Mouse (Mus musculus) midbrain, embryonic 14.5 days (tissue): Measurements from ENCODE around the gene Kif7. TPM values are rescaled to one million over a fixed set of nuclear protein-coding genes. Genes with fewer than 3 reads are reported as not detected.

Experiments
- ATAC-seq: fragments of 200-750 bp; cut with Nextera tagmentation; 2 replicates; pipeline ENCODE4 v1.8.0; 2017; ENCODE audit warnings: moderate number of reproducible peaks, moderate library complexity; ENCODE audit not compliant: low FRiP score, low TSS enrichment
- DNase-seq: peaks from one replicate; pipeline ENCODE4 v3.0.0-alpha.2; 2015
- H3K27ac ChIP-seq: fragments of 300-500 bp; sonication (generic); replicated peaks from 2 replicates; pipeline ENCODE4 v1.5.1; 2014; ENCODE audit warnings: mild to moderate bottlenecking, low read depth, low read length, moderate library complexity
- H3K27me3 ChIP-seq: fragments of 300-500 bp; sonication (generic); 2 replicates; pipeline ENCODE4 v1.6.1; 2014; ENCODE audit warnings: low read length, control low read depth, mixed read lengths; ENCODE audit not compliant: control insufficient read depth, insufficient read depth
- H3K36me3 ChIP-seq: fragments of 300-500 bp; sonication (generic); 2 replicates; pipeline ENCODE4 v1.6.1; 2014; ENCODE audit warnings: low read length, control low read depth; ENCODE audit not compliant: control insufficient read depth, insufficient read depth
- H3K4me1 ChIP-seq: fragments of 300-500 bp; sonication (generic); 2 replicates; pipeline ENCODE4 v1.6.1; 2014; ENCODE audit warnings: mild to moderate bottlenecking, antibody characterized with exemption, low read length, control low read depth; ENCODE audit not compliant: control insufficient read depth, insufficient read depth
- H3K4me2 ChIP-seq: fragments of 300-500 bp; sonication (generic); 2 replicates; pipeline ENCODE4 v1.6.1; 2014; ENCODE audit warnings: mild to moderate bottlenecking, low read length, moderate library complexity
- H3K4me3 ChIP-seq: fragments of 300-500 bp; sonication (generic); replicated peaks from 2 replicates; pipeline ENCODE4 v1.5.1; 2014; ENCODE audit warnings: low read depth, low read length
- H3K9ac ChIP-seq: fragments of 300-500 bp; sonication (generic); replicated peaks from 2 replicates; pipeline ENCODE4 v1.6.1; 2014; ENCODE audit warnings: mild to moderate bottlenecking, low read length, moderate library complexity
- H3K9me3 ChIP-seq: fragments of 300-500 bp; sonication (generic); 2 replicates; pipeline ENCODE4 v1.6.1; 2016; ENCODE audit warnings: low read length, control low read depth, mixed read lengths; ENCODE audit not compliant: control insufficient read depth
- WGBS: fragments of 180-500 bp; shearing (Covaris S2); extraction: QIAGEN DNeasy Blood & Tissue Kit; methylation state at CpG from one replicate; pipeline ENCODE4 v1.1.7; 2014; 5-methylcytosine and 5-hydroxymethylcytosine counted together
- polyA plus RNA-seq: library from polyadenylated mRNA; unstranded; fragments of >200 nt; fragmentation: Nextera tagmentation; extraction: Ambion mirVana; gene quantifications from 2 replicates; pipeline ENCODE4 v1.2.1, GENCODE M21; 2014

The Kif7 gene
- polyA plus RNA-seq, 1 experiment from 2014 or later: 2.4 TPM

DNA sequence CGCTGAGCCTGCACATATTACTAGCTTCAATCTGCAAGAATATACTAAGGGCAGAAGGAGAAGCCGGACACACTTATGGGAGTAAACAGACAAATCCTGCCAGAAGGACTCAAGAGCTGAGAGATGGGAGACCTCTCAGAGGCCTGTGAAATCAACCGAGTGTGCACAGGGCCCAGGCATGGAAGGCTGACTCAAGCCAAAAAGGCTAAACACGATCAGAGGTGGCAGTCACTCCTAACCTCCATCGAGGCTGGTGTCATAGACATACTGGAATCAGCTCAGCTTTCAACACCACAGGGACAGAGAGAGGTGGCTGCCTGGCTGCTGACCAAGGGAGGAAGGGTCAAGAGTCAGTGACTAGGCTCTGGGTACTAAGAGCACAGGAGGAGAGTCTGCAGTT lies 10.3 kb downstream of the Kif7 start:
- H3K4me3 ChIP-seq: no peak overlapping the region
- H3K27ac ChIP-seq: no peak overlapping the region
- H3K4me2 ChIP-seq: no peak overlapping the region
- peaks cover 15% of the 10 kb centered on the region; the same call in 1 of the 2 replicates for H3K36me3 ChIP-seq
- no peak overlapping the region for H3K9ac ChIP-seq
- H3K4me1 ChIP-seq: 0 out of 2 replicates have a peak, but pooled peaks cover 5% of the 10 kb centered on the region
- 96% methylated on average over 5 of the region's 5 CpGs for WGBS
- DNase-seq (no peak), ATAC-seq (no peak)
- no peaks in the 10 kb centered on the region for H3K9me3 ChIP-seq
- no peaks in the 10 kb centered on the region for H3K27me3 ChIP-seq

GRCm38 (mm10) chr7:79702755-79703154 lies 12.8 kb downstream of the Kif7 start:
- Histone ChIP-seq H3K9me3 (no peaks in the 10 kb centered on the region), H3K4me1 (no peaks in the 10 kb centered on the region), H3K36me3 (peaks cover 28% of the 10 kb centered on the region; the same call in 1 of the 2 replicates), H3K4me2 (no peak overlapping the region), H3K4me3 (no peak overlapping the region), H3K27me3 (no peaks in the 10 kb centered on the region), H3K27ac (no peak overlapping the region), H3K9ac (no peak overlapping the region)
- WGBS: 85% methylated on average over 16 of the region's 16 CpGs
- no peak for DNase-seq
- no peak for ATAC-seq

- H3K27ac ChIP-seq: no peak overlapping the region
- H3K4me2 ChIP-seq: no peak overlapping the region
- WGBS: 86% methylated on average over 8 of the region's 8 CpGs
- DNase-seq: no peak
- no peak overlapping the region for H3K9ac ChIP-seq
- no peak for ATAC-seq
- H3K36me3 ChIP-seq: peaks cover 39% of the 10 kb centered on the region; the same call in 1 of the 2 replicates
- H3K27me3 ChIP-seq: no peaks in the 10 kb centered on the region
- H3K9me3 ChIP-seq: no peaks in the 10 kb centered on the region
- no peaks in the 10 kb centered on the region for H3K4me1 ChIP-seq
- no peak overlapping the region for H3K4me3 ChIP-seq
These were observed 19.0 kb downstream of the Kif7 start for GRCm38 (mm10) chr7:79696495-79696894.

GRCm38 (mm10) chr7:79680231-79680630 lies 35.3 kb downstream of the Kif7 start:
- no peaks in the 10 kb centered on the region for H3K9me3 ChIP-seq
- H3K4me3 ChIP-seq: no peak overlapping the region
- no peaks in the 10 kb centered on the region for H3K4me1 ChIP-seq
- peaks cover 27% of the 10 kb centered on the region for H3K36me3 ChIP-seq
- no peak overlapping the region for H3K27ac ChIP-seq
- no peak overlapping the region for H3K9ac ChIP-seq
- no peaks in the 10 kb centered on the region for H3K27me3 ChIP-seq
- H3K4me2 ChIP-seq: no peak overlapping the region
- 90% methylated on average over 2 of the region's 2 CpGs for WGBS
- no peak for DNase-seq
- no peak for ATAC-seq

- Histone ChIP-seq H3K27ac (no peak overlapping the region), H3K4me1 (no peaks in the 10 kb centered on the region), H3K36me3 (peaks cover 24% of the 10 kb centered on the region), H3K27me3 (no peaks in the 10 kb centered on the region), H3K9ac (no peak overlapping the region), H3K9me3 (no peaks in the 10 kb centered on the region), H3K4me3 (no peak overlapping the region), H3K4me2 (no peak overlapping the region)
- ATAC-seq (no peak), DNase-seq (peak; percentile 27)
These were observed 36.3 kb downstream of the Kif7 start for GRCm38 (mm10) chr7:79679186-79679585.

DNA sequence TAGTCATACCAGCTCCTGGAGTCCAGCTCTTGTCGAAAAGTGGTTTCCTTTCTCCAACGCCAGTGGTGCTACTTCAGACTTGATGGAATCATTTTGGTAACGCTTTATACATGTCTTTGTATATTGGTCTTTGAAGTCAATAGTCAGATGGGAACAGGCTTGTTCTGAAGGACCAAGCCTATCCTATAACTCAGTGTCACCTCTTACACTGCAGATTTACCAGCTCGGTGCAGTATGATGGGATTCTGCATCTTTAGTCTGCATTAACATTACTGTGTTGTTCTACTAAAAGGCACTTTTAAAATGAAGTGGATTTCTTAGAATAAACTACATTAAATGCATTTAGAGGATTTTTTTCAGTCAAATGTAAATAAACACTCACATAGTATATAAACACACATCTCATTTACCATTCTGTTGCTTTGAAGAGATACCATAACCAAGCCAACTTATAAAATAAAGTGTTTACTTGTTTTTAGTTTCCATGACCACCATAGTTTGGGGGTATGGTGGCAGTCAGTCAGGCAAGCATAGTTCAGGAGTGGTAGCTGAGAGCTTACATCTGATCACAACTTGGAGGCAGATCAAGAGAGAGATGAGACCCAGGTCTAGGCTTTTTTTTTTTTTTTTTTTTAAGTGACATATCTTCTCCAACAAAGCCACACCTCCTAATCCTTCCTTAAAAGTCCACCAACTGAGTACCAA lies 44.5 kb downstream of the Kif7 start:
- H3K27me3 ChIP-seq: no peaks in the 10 kb centered on the region
- no peaks in the 10 kb centered on the region for H3K4me1 ChIP-seq
- DNase-seq: no peak
- H3K4me2 ChIP-seq: no peak overlapping the region
- H3K9ac ChIP-seq: no peak overlapping the region
- H3K4me3 ChIP-seq: no peak overlapping the region
- H3K27ac ChIP-seq: no peak overlapping the region
- H3K9me3 ChIP-seq: no peaks in the 10 kb centered on the region
- no peak for ATAC-seq
- 99% methylated on average over 4 of the region's 4 CpGs for WGBS
- peaks cover 11% of the 10 kb centered on the region; the same call in 1 of the 2 replicates for H3K36me3 ChIP-seq

- ATAC-seq (no peak), DNase-seq (no peak)
- no peak overlapping the region for H3K4me3 ChIP-seq
- no peak overlapping the region for H3K27ac ChIP-seq
- peaks cover 11% of the 10 kb centered on the region; the same call in 1 of the 2 replicates for H3K36me3 ChIP-seq
- H3K9ac ChIP-seq: no peak overlapping the region
- no peaks in the 10 kb centered on the region for H3K27me3 ChIP-seq
- peaks cover 3% of the 10 kb centered on the region; the same call in 1 of the 2 replicates for H3K4me1 ChIP-seq
- no peak overlapping the region for H3K4me2 ChIP-seq
- H3K9me3 ChIP-seq: no peaks in the 10 kb centered on the region
These were observed 48.8 kb downstream of the Kif7 start for GRCm38 (mm10) chr7:79666690-79667089.

- H3K9me3 ChIP-seq: no peaks in the 10 kb centered on the region
- H3K4me3 ChIP-seq: peak overlapping the region; percentile 79
- no peaks in the 10 kb centered on the region for H3K27me3 ChIP-seq
- no peak for DNase-seq
- H3K4me1 ChIP-seq: peaks cover 11% of the 10 kb centered on the region; the same call in 1 of the 2 replicates
- 11% methylated on average over 5 of the region's 5 CpGs for WGBS
- peak overlapping the region; percentile 100 for H3K4me2 ChIP-seq
- H3K27ac ChIP-seq: no peak overlapping the region
- H3K36me3 ChIP-seq: no peaks in the 10 kb centered on the region
- no peak for ATAC-seq
- peak overlapping the region; percentile 62; the same call in 1 of the 2 replicates for H3K9ac ChIP-seq
These were observed 54.1 kb downstream of the Kif7 start for GRCm38 (mm10) chr7:79661253-79661890.
